Comparison of ENCODE assay signal across 18 mouse cellular contexts in the genomic region with DNA sequence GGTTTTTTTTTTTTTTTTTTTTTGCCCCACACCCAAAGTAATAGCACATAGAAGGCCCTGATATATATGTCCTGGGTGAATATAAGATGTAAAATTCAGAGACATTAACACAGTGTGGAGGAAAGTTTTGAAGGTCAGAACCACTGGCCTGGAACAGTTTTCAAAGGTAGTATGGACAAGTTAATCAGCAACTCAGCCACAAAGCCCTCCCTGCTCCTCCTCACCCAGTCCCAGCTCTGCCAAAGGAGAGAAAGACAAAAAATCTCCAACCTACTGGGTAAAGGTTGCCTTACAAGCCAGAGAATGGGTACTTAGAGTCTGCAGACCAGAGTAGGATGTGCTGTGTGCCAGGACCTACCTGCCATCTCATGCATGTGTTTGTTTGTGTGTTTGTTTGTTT.
"Had no signal": no experiment of that assay in that cellular context is flagged by ENCODE, and none has a peak within 500 bp of the region (broad histone marks: within the 10 kb centered on the region; RNA-seq: fewer than 3 reads in every experiment).

No protein-coding gene starts in this region.

- H3K4me1 ChIP-seq: liver, embryonic 13.5 days; midbrain, embryonic 12.5 days; midbrain, embryonic 15.5 days; neural tube, embryonic 12.5 days; neural tube, embryonic 15.5 days had no signal

- H3K9me3 ChIP-seq: liver, embryonic 13.5 days; midbrain, embryonic 12.5 days; midbrain, embryonic 15.5 days; neural tube, embryonic 12.5 days; neural tube, embryonic 15.5 days had no signal

- H3K4me3 ChIP-seq: layer of hippocampus, adult 2 months; left cerebral cortex, adult 2 months; liver, embryonic 13.5 days; midbrain, embryonic 12.5 days; midbrain, embryonic 15.5 days; neural tube, embryonic 12.5 days; neural tube, embryonic 15.5 days had no signal

- H3K36me3 ChIP-seq: liver, embryonic 13.5 days; midbrain, embryonic 12.5 days; midbrain, embryonic 15.5 days; neural tube, embryonic 12.5 days had no signal

- H3K4me2 ChIP-seq: liver, embryonic 13.5 days; midbrain, embryonic 12.5 days; midbrain, embryonic 15.5 days; neural tube, embryonic 12.5 days; neural tube, embryonic 15.5 days had no signal

- H3K27ac ChIP-seq: hindbrain, postnatal 0 days; layer of hippocampus, adult 2 months; left cerebral cortex, adult 2 months; liver, embryonic 13.5 days; midbrain, embryonic 12.5 days; midbrain, embryonic 15.5 days; neural tube, embryonic 12.5 days; neural tube, embryonic 15.5 days had no signal

- H3K9ac ChIP-seq: liver, embryonic 13.5 days; midbrain, embryonic 12.5 days; midbrain, embryonic 15.5 days; neural tube, embryonic 12.5 days; neural tube, embryonic 15.5 days had no signal

- H3K27me3 ChIP-seq: liver, embryonic 13.5 days; midbrain, embryonic 12.5 days; midbrain, embryonic 15.5 days; neural tube, embryonic 12.5 days; neural tube, embryonic 15.5 days had no signal

- ATAC-seq: hindbrain, postnatal 0 days; inflammation-experienced regulatory T-cells, adult 6 months; intestine, embryonic 16.5 days; midbrain, embryonic 15.5 days had no signal

- DNase-seq: layer of hippocampus, adult 9-11 months; layer of hippocampus, postnatal 36 days; liver, embryonic 13.5 days; lung, adult 2 months; lung, postnatal 14 days; lung, postnatal 4 days; retina, postnatal 1 day; right cerebral cortex, postnatal 25 days; thymus, adult 18-20 months had no signal
